Mouse (Mus musculus) testis, adult 2 months (tissue): ENCODE measurements around the gene Fchsd2.

Experiments used
- CTCF ChIP-seq: fragments of 200-500 bp; IDR thresholded peaks from 2 replicates; pipeline ENCODE4 v1.5.1; 2012; ENCODE audit warnings: low read depth, mild to moderate bottlenecking, inconsistent platforms, low read length, moderate library complexity; ENCODE audit not compliant: control insufficient read depth, insufficient read depth, insufficient replicate concordance
- POLR2A ChIP-seq: fragments of 200-500 bp; IDR thresholded peaks from 2 replicates; pipeline ENCODE4 v1.6.1; 2012; ENCODE audit warnings: low read depth, mild to moderate bottlenecking, inconsistent platforms, low read length, moderate library complexity; ENCODE audit not compliant: control insufficient read depth

GRCm38 (mm10) chr7:101171002-101171401, 78.3 kb downstream of the Fchsd2 start:
- TF ChIP-seq POLR2A = no peak
- no peak for TF ChIP-seq CTCF
